Mouse (Mus musculus) ES-Bruce4 (cell line): ENCODE measurements around the gene Stxbp2. TPM values are rescaled to one million over a fixed set of nuclear protein-coding genes. Genes with fewer than 3 reads are reported as not detected.

Experiments used
- H3K27ac ChIP-seq: 2 replicates; pipeline ENCODE4 v1.5.1; 2012; ENCODE audit warnings: low read length, inconsistent platforms; ENCODE audit not compliant: insufficient read depth
- H3K27me3 ChIP-seq: 2 replicates; pipeline ENCODE4 v1.6.1; 2012; ENCODE audit warnings: mild to moderate bottlenecking, low read length, inconsistent platforms; ENCODE audit not compliant: control insufficient read depth, poor library complexity, insufficient read depth, severe bottlenecking
- H3K36me3 ChIP-seq: 2 replicates; pipeline ENCODE4 v1.6.1; 2012; ENCODE audit warnings: inconsistent platforms, mild to moderate bottlenecking, low read length, moderate library complexity; ENCODE audit not compliant: control insufficient read depth, poor library complexity, insufficient read depth, severe bottlenecking
- H3K4me1 ChIP-seq: one replicate; pipeline ENCODE4 v1.8.1; 2011; ENCODE audit warnings: low read length; ENCODE audit not compliant: control insufficient read depth, insufficient read depth
- H3K4me3 ChIP-seq: 2 replicates; pipeline ENCODE4 v1.5.1; 2011; ENCODE audit warnings: low read depth, mild to moderate bottlenecking, low read length
- H3K9ac ChIP-seq: 2 replicates; pipeline ENCODE4 v1.6.1; 2012; ENCODE audit warnings: low read depth, mild to moderate bottlenecking, inconsistent platforms; ENCODE audit not compliant: poor library complexity, severe bottlenecking
- H3K9me3 ChIP-seq: replicated peaks from 2 replicates; pipeline ENCODE4 v1.6.1; 2012; ENCODE audit warnings: mild to moderate bottlenecking, low read length, inconsistent platforms; ENCODE audit not compliant: control insufficient read depth, poor library complexity, insufficient read depth, severe bottlenecking
- CTCF ChIP-seq: IDR thresholded peaks from one replicate; pipeline ENCODE4 v1.8.1; 2011; ENCODE audit warnings: low read depth, low read length
- EP300 ChIP-seq: IDR thresholded peaks from 2 replicates; pipeline ENCODE4 v1.6.1; 2011; ENCODE audit warnings: low read depth, low read length; ENCODE audit not compliant: insufficient read depth
- POLR2A ChIP-seq: IDR thresholded peaks from one replicate; pipeline ENCODE4 v1.8.1; 2011; ENCODE audit warnings: low read length; ENCODE audit not compliant: insufficient read depth
- polyA plus RNA-seq: library from polyadenylated mRNA; stranded (reverse); fragments of >200 nt; gene quantifications from 2 replicates; pipeline ENCODE4 v1.2.4, GENCODE M21; 2011; ENCODE audit warnings: low read depth; ENCODE audit not compliant: missing spikeins, insufficient read depth, insufficient read length

Gene Stxbp2
- polyA plus RNA-seq, 1 experiment = 125 TPM

GRCm38 (mm10) chr8:3606593-3606992, 24.2 kb upstream of the Stxbp2 start:
- Histone ChIP-seq H3K4me3 (no peak overlapping the region), H3K9me3 (no peaks in the 10 kb centered on the region), H3K4me1 (no peaks in the 10 kb centered on the region), H3K36me3 (peaks cover 82% of the 10 kb centered on the region), H3K27me3 (no peaks in the 10 kb centered on the region), H3K9ac (peak overlapping the region; percentile 41), H3K27ac (peak overlapping the region; percentile 17; the same call in 1 of the 2 replicates)
- no peak for TF ChIP-seq POLR2A
- no peak for TF ChIP-seq EP300

- Histone ChIP-seq H3K4me3 (no peak overlapping the region), H3K9ac (no peak overlapping the region), H3K27me3 (no peaks in the 10 kb centered on the region), H3K9me3 (no peaks in the 10 kb centered on the region), H3K4me1 (no peaks in the 10 kb centered on the region), H3K27ac (no peak overlapping the region), H3K36me3 (peaks cover 81% of the 10 kb centered on the region)
- TF ChIP-seq POLR2A (no peak), EP300 (no peak), CTCF (no peak)
Measured at GRCm38 (mm10) chr8:3607822-3608221, 22.9 kb upstream of the Stxbp2 start.

- H3K9me3 ChIP-seq = no peaks in the 10 kb centered on the region
- TF ChIP-seq EP300 (no peak), CTCF (no peak), POLR2A (no peak)
- H3K4me1 ChIP-seq = no peaks in the 10 kb centered on the region
- H3K36me3 ChIP-seq = peaks cover 73% of the 10 kb centered on the region
- H3K27ac ChIP-seq = peak overlapping the region; percentile 6; the same call in 1 of the 2 replicates
- no peak overlapping the region for H3K4me3 ChIP-seq
- H3K9ac ChIP-seq = no peak overlapping the region
- H3K27me3 ChIP-seq = no peaks in the 10 kb centered on the region
Measured at GRCm38 (mm10) chr8:3609046-3609815, 21.5 kb upstream of the Stxbp2 start.

DNA sequence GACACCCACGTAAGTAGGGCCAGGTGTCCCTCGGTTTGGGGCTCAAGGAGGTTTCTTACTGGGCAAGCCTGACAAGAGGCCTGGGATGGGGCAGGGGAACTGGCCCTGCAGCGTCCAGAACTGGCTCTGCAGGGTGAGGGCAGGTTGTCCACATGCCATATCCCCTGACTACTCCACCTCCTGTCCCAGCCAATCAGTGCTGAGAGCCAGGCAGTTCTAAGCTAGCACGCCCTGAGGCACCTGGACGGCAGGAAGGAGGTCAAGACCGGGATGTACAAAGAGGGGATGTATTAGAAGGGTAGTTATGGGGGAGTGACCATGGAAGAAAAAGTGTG, 21.0 kb upstream of the Stxbp2 start:
- no peaks in the 10 kb centered on the region for H3K4me1 ChIP-seq
- no peak overlapping the region for H3K9ac ChIP-seq
- H3K4me3 ChIP-seq = no peak overlapping the region
- TF ChIP-seq POLR2A (no peak), EP300 (peak; percentile 70; the same call in 1 of the 2 replicates)
- H3K27ac ChIP-seq = peak overlapping the region; percentile 6; the same call in 1 of the 2 replicates
- H3K9me3 ChIP-seq = no peaks in the 10 kb centered on the region
- H3K36me3 ChIP-seq = peaks cover 73% of the 10 kb centered on the region
- no peaks in the 10 kb centered on the region for H3K27me3 ChIP-seq

DNA sequence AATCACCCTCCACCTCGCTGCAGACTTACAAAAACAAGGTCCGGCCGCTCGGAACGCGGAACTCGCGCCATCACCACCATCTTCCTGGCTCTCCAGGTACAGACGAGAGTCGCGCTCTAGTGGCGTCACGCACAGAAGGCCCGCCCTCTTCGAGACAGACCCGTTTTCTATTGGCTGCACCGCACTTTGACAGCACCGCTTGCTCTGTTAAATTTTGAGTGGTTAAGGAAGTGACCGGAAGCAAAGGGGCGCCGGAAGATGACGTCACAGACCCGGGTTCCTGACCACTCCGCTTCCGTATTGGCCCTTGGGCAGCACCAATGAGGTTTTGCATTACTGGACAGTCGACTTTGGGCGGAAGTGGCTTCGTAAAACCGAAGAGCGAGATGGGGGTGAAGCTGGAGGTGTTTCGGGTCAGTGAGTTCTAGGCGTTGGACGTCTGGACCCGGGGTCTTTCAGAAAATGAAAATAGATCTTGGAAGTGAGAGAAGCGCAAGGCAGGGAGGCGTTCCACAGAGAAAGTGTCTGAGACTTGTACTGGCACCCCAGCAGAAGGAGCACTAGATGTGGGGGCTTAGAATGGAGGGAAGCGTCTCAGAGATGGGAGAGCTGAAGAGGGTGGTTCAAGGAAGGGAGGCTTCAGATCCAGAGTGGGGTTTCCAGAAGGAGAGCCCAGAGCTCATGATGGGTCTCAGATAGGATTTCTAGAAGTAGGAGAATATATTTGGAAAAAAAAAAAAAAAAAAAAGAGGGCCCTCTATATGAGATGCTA, 9.4 kb upstream of the Stxbp2 start, which contains the start of the genes Xab2 and Pet100:
Xab2 (minus strand) TSS at position 118 of the 772 bp plus-strand sequence.
Pet100 (plus strand) TSS at position 350 of the 772 bp plus-strand sequence.
- TF ChIP-seq CTCF = no peak
- Histone ChIP-seq H3K4me1 (no peaks in the 10 kb centered on the region), H3K27ac (no peak within 1 kb of the TSS), H3K36me3 (peaks cover 19% of the 10 kb centered on the region), H3K4me3 (peak within 1 kb of the TSS; percentile 97), H3K9me3 (no peaks in the 10 kb centered on the region), H3K27me3 (no peaks in the 10 kb centered on the region), H3K9ac (peak within 1 kb of the TSS; percentile 83)

DNA sequence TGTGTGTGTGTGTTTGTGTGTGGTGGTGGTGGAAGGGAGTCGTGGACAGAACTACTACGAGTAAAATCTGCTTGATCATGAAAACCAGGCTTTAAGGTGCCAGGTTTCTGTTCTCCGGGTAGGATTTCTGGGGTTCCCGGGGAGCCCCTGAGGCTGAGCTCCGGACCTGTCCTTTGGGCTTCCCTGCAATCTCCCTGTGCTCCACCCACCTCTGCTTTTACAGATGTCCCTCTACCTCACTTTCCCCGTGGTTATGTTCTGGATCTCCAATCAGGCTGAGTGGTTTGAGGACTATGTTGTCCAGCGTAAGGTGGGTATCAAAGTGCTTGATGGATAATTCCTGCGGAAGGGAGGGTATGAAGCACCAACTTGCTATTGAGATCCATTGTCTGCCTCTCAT, 8.6 kb upstream of the Stxbp2 start:
- Histone ChIP-seq H3K27me3 (no peaks in the 10 kb centered on the region), H3K9ac (peak overlapping the region; percentile 57), H3K9me3 (no peaks in the 10 kb centered on the region), H3K4me1 (no peaks in the 10 kb centered on the region), H3K27ac (no peak overlapping the region), H3K36me3 (peaks cover 13% of the 10 kb centered on the region), H3K4me3 (peak overlapping the region; percentile 64)
- TF ChIP-seq CTCF = no peak
- TF ChIP-seq EP300 = no peak
- no peak for TF ChIP-seq POLR2A
